ENCODE assay signal across 7 mouse cellular contexts in the genomic region with DNA sequence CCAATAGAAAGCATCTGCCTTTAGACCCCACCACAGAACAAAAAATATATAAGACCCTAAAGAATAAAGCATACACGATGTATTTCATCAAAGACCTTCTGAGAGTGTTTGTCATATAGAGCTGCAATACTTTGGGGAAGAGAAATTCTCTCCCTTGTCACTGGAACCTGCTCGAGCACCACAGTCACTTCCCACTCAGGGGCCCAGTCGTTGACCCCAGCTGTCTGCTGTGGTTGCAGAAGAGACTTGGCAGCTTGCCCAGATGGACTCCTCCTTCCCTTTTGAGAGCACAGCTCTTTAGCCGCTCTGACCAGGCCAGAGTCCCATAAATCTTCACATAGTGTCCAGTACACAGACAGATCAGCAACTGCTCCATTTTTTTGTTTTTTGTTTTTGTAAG. TPM values are rescaled to one million over a fixed set of nuclear protein-coding genes. Genes with fewer than 3 reads are reported as not detected.
A peak's percentile ranks its signal among the peaks of the same experiment; 100 is the strongest.
DNase-seq lines count a peak whose midpoint lies in the region; ATAC-seq and TF ChIP-seq lines count a peak whose summit lies in the region.

No protein-coding gene starts in this region.

- ATAC-seq in heart, embryonic 16.5 days (replicated peaks; ENCODE audit: extremely low read depth, insufficient read depth, low FRiP score): peak; percentile 76

- H3K4me3 ChIP-seq in heart, embryonic 16.5 days (ENCODE audit: low read length): no peak overlapping the region

- peaks cover 4% of the 10 kb centered on the region; the same call in 1 of the 2 replicates for H3K4me1 ChIP-seq in heart, embryonic 16.5 days (ENCODE audit: control insufficient read depth, insufficient read depth, low read length)

- TF ChIP-seq CTCF in brain, embryonic 14.5 days (IDR thresholded peaks at IDR 0.05; ENCODE audit: borderline replicate concordance, extremely low read depth, insufficient read depth, insufficient read length): no peak

- DNase-seq in urinary bladder, postnatal 14 days (ENCODE audit: low spot score): peak; percentile 70
- DNase-seq in urinary bladder, postnatal 10 days (ENCODE audit: low spot score): no peak
- DNase-seq in brain, embryonic 14.5 days (ENCODE audit: low read depth): peak; percentile 51
- DNase-seq in layer of hippocampus, postnatal 10 days (ENCODE audit: low spot score in 2 of 2): peak; percentile 35 to 47
- peak; percentile 72 for DNase-seq in lung, postnatal 25 days (ENCODE audit: low spot score)
- peak; percentile 71 for DNase-seq in skeletal muscle tissue, adult 2 months (ENCODE audit: low read depth, low spot score)

- no peak overlapping the region for H3K4me2 ChIP-seq in heart, embryonic 16.5 days (ENCODE audit: low read depth, low read length)

- WGBS in heart, embryonic 16.5 days: 10% methylated on average over 4 of the region's 4 CpGs

- H3K9me3 ChIP-seq in heart, embryonic 16.5 days (replicated peaks; ENCODE audit: control insufficient read depth, low read length): no peaks in the 10 kb centered on the region; the same call in 1 of the 2 replicates

- H3K9ac ChIP-seq in heart, embryonic 16.5 days (ENCODE audit: low read length): no peak overlapping the region

- no peak for TF ChIP-seq POLR2A in brain, embryonic 14.5 days (IDR thresholded peaks at IDR 0.05; ENCODE audit: borderline replicate concordance, extremely low read depth, insufficient read depth, insufficient read length, poor library complexity, severe bottlenecking)

- H3K36me3 ChIP-seq in heart, embryonic 16.5 days (ENCODE audit: control insufficient read depth, insufficient read depth): no peaks in the 10 kb centered on the region

- H3K27me3 ChIP-seq in heart, embryonic 16.5 days (ENCODE audit: control insufficient read depth, insufficient read depth, low read length): no peaks in the 10 kb centered on the region

- H3K27ac ChIP-seq in heart, embryonic 16.5 days (ENCODE audit: low read length): no peak overlapping the region

RNA-seq across cellular contexts. Expression of a gene that starts 15.9 kb away (rescaled TPM):
- 0.01 and 0.04 TPM in 2 replicates for polyA plus RNA-seq in brain, embryonic 14.5 days (2012; rRNA removed)
- polyA plus RNA-seq in heart, embryonic 16.5 days (2015; fragmentation: Nextera tagmentation; extraction: Ambion mirVana): 0.06 and 0.12 TPM in 2 replicates
- total RNA-seq in layer of hippocampus, postnatal 10 days (2021): not detected

RNA-seq across cellular contexts. Expression of a gene that starts 59.5 kb away (rescaled TPM):
- polyA plus RNA-seq in brain, embryonic 14.5 days (2012; rRNA removed): 0.09 TPM in 1 of 2 replicates, not detected in the other
- not detected in 2 replicates for polyA plus RNA-seq in heart, embryonic 16.5 days (2015; fragmentation: Nextera tagmentation; extraction: Ambion mirVana)
- not detected for total RNA-seq in layer of hippocampus, postnatal 10 days (2021)
